Comparison of ENCODE assay signal across 11 mouse cellular contexts in genomic region chr5:139326111-139326696, GRCm38 (mm10). TPM values are rescaled to one million over a fixed set of nuclear protein-coding genes. Genes with fewer than 3 reads are reported as not detected.
DNase-seq lines count a peak whose midpoint lies in the region; ATAC-seq and TF ChIP-seq lines count a peak whose summit lies in the region.
"Had no signal": no experiment of that assay in that cellular context is flagged by ENCODE, and none has a peak within 500 bp of the region (broad histone marks: within the 10 kb centered on the region; RNA-seq: fewer than 3 reads in every experiment).

No protein-coding gene starts in this region.

- DNase-seq in forebrain, embryonic 14.5 days (ENCODE audit: low spot score) = no peak
- peak; percentile 66 for DNase-seq in midbrain, embryonic 11.5 days (ENCODE audit: low spot score, missing footprints)
- DNase-seq in midbrain, embryonic 14.5 days = no peak
- peak; percentile 68 for DNase-seq in cerebellum, adult 9-10 months
- no peak for DNase-seq in midbrain, postnatal 0 days (ENCODE audit: low spot score)
- DNase-seq in urinary bladder, postnatal 36 days (ENCODE audit: low spot score in 2 of 2) = no peak
- no peak for DNase-seq in gastrocnemius, postnatal 14 days

- peaks cover 41% of the 10 kb centered on the region for H3K27me3 ChIP-seq in forebrain, embryonic 15.5 days
- H3K27me3 ChIP-seq in forebrain, embryonic 14.5 days (replicated peaks; ENCODE audit: control insufficient read depth, insufficient read depth, low read length) = peaks cover 24% of the 10 kb centered on the region
- peaks cover 32% of the 10 kb centered on the region for H3K27me3 ChIP-seq in midbrain, embryonic 11.5 days (ENCODE audit: control insufficient read depth, insufficient read depth, low read length)
- H3K27me3 ChIP-seq in midbrain, embryonic 14.5 days (ENCODE audit: control insufficient read depth, insufficient read depth, low read length) = peaks cover 30% of the 10 kb centered on the region
- H3K27me3 ChIP-seq in midbrain, postnatal 0 days (ENCODE audit: insufficient read depth, low read length) = no peaks in the 10 kb centered on the region

- H3K36me3 ChIP-seq in forebrain, embryonic 15.5 days = no peaks in the 10 kb centered on the region
- H3K36me3 ChIP-seq in forebrain, embryonic 14.5 days (ENCODE audit: control insufficient read depth, insufficient read depth, low read length) = no peaks in the 10 kb centered on the region
- no peaks in the 10 kb centered on the region for H3K36me3 ChIP-seq in midbrain, embryonic 11.5 days (ENCODE audit: control insufficient read depth, insufficient read depth, low read length)
- H3K36me3 ChIP-seq in midbrain, embryonic 14.5 days (ENCODE audit: control insufficient read depth, insufficient read depth, low read length) = no peaks in the 10 kb centered on the region
- H3K36me3 ChIP-seq in midbrain, postnatal 0 days (ENCODE audit: insufficient read depth, low read length) = no peaks in the 10 kb centered on the region; the same call in 1 of the 2 replicates

- no peaks in the 10 kb centered on the region for H3K9me3 ChIP-seq in forebrain, embryonic 15.5 days
- no peaks in the 10 kb centered on the region for H3K9me3 ChIP-seq in forebrain, embryonic 14.5 days (replicated peaks; ENCODE audit: control insufficient read depth, low read length)
- no peaks in the 10 kb centered on the region for H3K9me3 ChIP-seq in midbrain, embryonic 11.5 days (ENCODE audit: control insufficient read depth, low read length)
- H3K9me3 ChIP-seq in midbrain, embryonic 14.5 days (ENCODE audit: control insufficient read depth, low read length) = no peaks in the 10 kb centered on the region
- no peaks in the 10 kb centered on the region for H3K9me3 ChIP-seq in midbrain, postnatal 0 days (ENCODE audit: low read length)

- H3K27ac ChIP-seq in forebrain, embryonic 15.5 days (replicated peaks) = no peak overlapping the region
- no peak overlapping the region for H3K27ac ChIP-seq in forebrain, embryonic 14.5 days (ENCODE audit: low read depth, low read length)
- H3K27ac ChIP-seq in midbrain, embryonic 11.5 days (ENCODE audit: low read depth, low read length) = no peak overlapping the region
- H3K27ac ChIP-seq in midbrain, embryonic 14.5 days (replicated peaks; ENCODE audit: low read depth, low read length) = no peak overlapping the region
- peak overlapping the region; percentile 85; the same call in 1 of the 2 replicates for H3K27ac ChIP-seq in midbrain, postnatal 0 days (ENCODE audit: low read depth, low read length)

- TF ChIP-seq CTCF in midbrain, postnatal 0 days (IDR thresholded peaks at IDR 0.05) = peak; percentile 51

- peaks cover 24% of the 10 kb centered on the region for H3K4me1 ChIP-seq in forebrain, embryonic 15.5 days
- H3K4me1 ChIP-seq in forebrain, embryonic 14.5 days (ENCODE audit: control insufficient read depth, insufficient read depth, low read length) = no peaks in the 10 kb centered on the region
- 0 out of 2 replicates have a peak, but pooled peaks cover 2% of the 10 kb centered on the region for H3K4me1 ChIP-seq in midbrain, embryonic 11.5 days (ENCODE audit: control insufficient read depth, insufficient read depth, low read length)
- H3K4me1 ChIP-seq in midbrain, embryonic 14.5 days (ENCODE audit: control insufficient read depth, insufficient read depth, low read length) = peaks cover 4% of the 10 kb centered on the region; the same call in 1 of the 2 replicates
- peaks cover 5% of the 10 kb centered on the region for H3K4me1 ChIP-seq in midbrain, postnatal 0 days (ENCODE audit: insufficient read depth, low read length)

- H3K9ac ChIP-seq in forebrain, embryonic 15.5 days (replicated peaks) = no peak overlapping the region
- no peak overlapping the region for H3K9ac ChIP-seq in forebrain, embryonic 14.5 days (ENCODE audit: low read length)
- H3K9ac ChIP-seq in midbrain, embryonic 11.5 days (ENCODE audit: low read length) = no peak overlapping the region
- no peak overlapping the region for H3K9ac ChIP-seq in midbrain, embryonic 14.5 days (replicated peaks; ENCODE audit: low read length)
- H3K9ac ChIP-seq in midbrain, postnatal 0 days (replicated peaks; ENCODE audit: low read length, poor library complexity, severe bottlenecking) = no peak overlapping the region

- 58% methylated on average over 13 of the region's 13 CpGs for WGBS in forebrain, embryonic 15.5 days
- WGBS in forebrain, embryonic 14.5 days = 60% methylated on average over 13 of the region's 13 CpGs
- whole genome bisulfite sequencing in midbrain, embryonic 11.5 days = 66% methylated on average over 13 of the region's 13 CpGs
- WGBS in midbrain, embryonic 14.5 days = 65% methylated on average over 13 of the region's 13 CpGs
- WGBS in midbrain, postnatal 0 days = 64% methylated on average over 13 of the region's 13 CpGs

- ATAC-seq in forebrain, embryonic 15.5 days (replicated peaks) = no peak
- no peak for ATAC-seq in forebrain, embryonic 14.5 days
- ATAC-seq in midbrain, embryonic 11.5 days (ENCODE audit: low FRiP score) = no peak
- ATAC-seq in midbrain, embryonic 14.5 days (ENCODE audit: low FRiP score, low TSS enrichment) = no peak
- ATAC-seq in midbrain, postnatal 0 days (ENCODE audit: low FRiP score) = no peak

- intact Hi-C loops in gastrocnemius, postnatal 14 days (cut with DNase I; ENCODE audit: low total_unique reads) = no loop called here

- H3K4me3 ChIP-seq in forebrain, embryonic 15.5 days = peak overlapping the region; percentile 75; the same call in 1 of the 2 replicates
- no peak overlapping the region for H3K4me3 ChIP-seq in forebrain, embryonic 14.5 days (ENCODE audit: low read depth, low read length)
- no peak overlapping the region for H3K4me3 ChIP-seq in midbrain, embryonic 11.5 days (ENCODE audit: low read depth, low read length)
- no peak overlapping the region for H3K4me3 ChIP-seq in midbrain, embryonic 14.5 days (replicated peaks; ENCODE audit: low read depth, low read length)
- peak overlapping the region; percentile 91 for H3K4me3 ChIP-seq in midbrain, postnatal 0 days (ENCODE audit: low read depth, low read length)

- H3K4me2 ChIP-seq in forebrain, embryonic 15.5 days (replicated peaks) = no peak overlapping the region
- H3K4me2 ChIP-seq in forebrain, embryonic 14.5 days (ENCODE audit: low read length) = no peak overlapping the region
- no peak overlapping the region for H3K4me2 ChIP-seq in midbrain, embryonic 11.5 days
- no peak overlapping the region for H3K4me2 ChIP-seq in midbrain, embryonic 14.5 days (ENCODE audit: low read length)
- peak overlapping the region; percentile 80 for H3K4me2 ChIP-seq in midbrain, postnatal 0 days (ENCODE audit: low read depth, low read length, poor library complexity, severe bottlenecking)

RNA-seq across cellular contexts. Expression of gene Adap1, which starts 0.8 kb away (rescaled TPM):
- 37.0 and 38.7 TPM in 2 replicates for polyA plus RNA-seq in forebrain, embryonic 15.5 days (2015; fragmentation: Nextera tagmentation; extraction: Ambion mirVana)
- 12.8 and 21.6 TPM in 2 replicates for polyA plus RNA-seq in forebrain, embryonic 14.5 days (2014; fragmentation: Nextera tagmentation; extraction: Ambion mirVana)
- 2.4 TPM in 2 replicates for polyA plus RNA-seq in midbrain, embryonic 11.5 days (2014; fragmentation: Nextera tagmentation; extraction: Ambion mirVana)
- 38.6 and 64.0 TPM in 2 replicates for polyA plus RNA-seq in midbrain, embryonic 14.5 days (2014; fragmentation: Nextera tagmentation; extraction: Ambion mirVana)
- 234 and 253 TPM in 2 replicates for total RNA-seq in midbrain, postnatal 0 days (2014; rRNA removed)
- polyA plus RNA-seq in midbrain, postnatal 0 days (2015; fragmentation: Nextera tagmentation; extraction: Ambion mirVana) = 141 and 152 TPM in 2 replicates
- total RNA-seq in gastrocnemius, postnatal 14 days (2021) = 1 to 10 TPM in 1 of 2 experiments, under 1 TPM in 1; 0.78 to 2.0 TPM

RNA-seq across cellular contexts. Expression of gene Cox19, which starts 25.0 kb away (rescaled TPM):
- 104 and 113 TPM in 2 replicates for polyA plus RNA-seq in forebrain, embryonic 15.5 days (2015; fragmentation: Nextera tagmentation; extraction: Ambion mirVana)
- 127 and 155 TPM in 2 replicates for polyA plus RNA-seq in forebrain, embryonic 14.5 days (2014; fragmentation: Nextera tagmentation; extraction: Ambion mirVana)
- polyA plus RNA-seq in midbrain, embryonic 11.5 days (2014; fragmentation: Nextera tagmentation; extraction: Ambion mirVana) = 124 and 133 TPM in 2 replicates
- polyA plus RNA-seq in midbrain, embryonic 14.5 days (2014; fragmentation: Nextera tagmentation; extraction: Ambion mirVana) = 129 and 130 TPM in 2 replicates
- total RNA-seq in midbrain, postnatal 0 days (2014; rRNA removed) = 95.5 and 98.5 TPM in 2 replicates
- polyA plus RNA-seq in midbrain, postnatal 0 days (2015; fragmentation: Nextera tagmentation; extraction: Ambion mirVana) = 79.4 and 90.0 TPM in 2 replicates
- total RNA-seq in gastrocnemius, postnatal 14 days (2021) = 10 to 100 TPM; 58.6 to 79.3 TPM

RNA-seq across cellular contexts. Expression of gene Cyp2w1, which starts 26.2 kb away (rescaled TPM):
- polyA plus RNA-seq in forebrain, embryonic 15.5 days (2015; fragmentation: Nextera tagmentation; extraction: Ambion mirVana) = not detected in 2 replicates
- not detected in 2 replicates for polyA plus RNA-seq in forebrain, embryonic 14.5 days (2014; fragmentation: Nextera tagmentation; extraction: Ambion mirVana)
- not detected in 2 replicates for polyA plus RNA-seq in midbrain, embryonic 11.5 days (2014; fragmentation: Nextera tagmentation; extraction: Ambion mirVana)
- not detected in 2 replicates for polyA plus RNA-seq in midbrain, embryonic 14.5 days (2014; fragmentation: Nextera tagmentation; extraction: Ambion mirVana)
- total RNA-seq in midbrain, postnatal 0 days (2014; rRNA removed) = not detected in 2 replicates
- not detected in 2 replicates for polyA plus RNA-seq in midbrain, postnatal 0 days (2015; fragmentation: Nextera tagmentation; extraction: Ambion mirVana)
- not detected for total RNA-seq in gastrocnemius, postnatal 14 days (2021)
- total RNA-seq: layer of hippocampus, postnatal 10 days had no signal
- polyA plus RNA-seq: activated CD4-positive, CD25-positive, alpha-beta regulatory T cell, adult 4 months; forebrain, embryonic 16.5 days had no signal

RNA-seq across cellular contexts. Expression of gene Gpr146, which starts 51.3 kb away (rescaled TPM):
- 1.3 and 1.5 TPM in 2 replicates for polyA plus RNA-seq in forebrain, embryonic 15.5 days (2015; fragmentation: Nextera tagmentation; extraction: Ambion mirVana)
- 0.85 and 0.93 TPM in 2 replicates for polyA plus RNA-seq in forebrain, embryonic 14.5 days (2014; fragmentation: Nextera tagmentation; extraction: Ambion mirVana)
- polyA plus RNA-seq in midbrain, embryonic 11.5 days (2014; fragmentation: Nextera tagmentation; extraction: Ambion mirVana) = 1.5 and 2.7 TPM in 2 replicates
- 1.2 and 1.8 TPM in 2 replicates for polyA plus RNA-seq in midbrain, embryonic 14.5 days (2014; fragmentation: Nextera tagmentation; extraction: Ambion mirVana)
- total RNA-seq in midbrain, postnatal 0 days (2014; rRNA removed) = 4.1 and 5.6 TPM in 2 replicates
- 3.0 and 3.9 TPM in 2 replicates for polyA plus RNA-seq in midbrain, postnatal 0 days (2015; fragmentation: Nextera tagmentation; extraction: Ambion mirVana)
- total RNA-seq in gastrocnemius, postnatal 14 days (2021) = 10 to 100 TPM; 17.2 to 26.0 TPM

Comparison
In these comparisons a context has a peak if more than half of its experiments do, and no peak if none do; other contexts are left out.
1. H3K4me3 ChIP-seq: peak in forebrain, embryonic 15.5 days (single experiment) and midbrain, postnatal 0 days (single experiment); none in forebrain, embryonic 14.5 days (single experiment), midbrain, embryonic 11.5 days (single experiment) and midbrain, embryonic 14.5 days (single experiment).
2. DNase-seq: peak in midbrain, embryonic 11.5 days (single experiment) and cerebellum, adult 9-10 months (single experiment); none in forebrain, embryonic 14.5 days (single experiment), midbrain, embryonic 14.5 days (single experiment), midbrain, postnatal 0 days (single experiment), urinary bladder, postnatal 36 days (0 of 2) and gastrocnemius, postnatal 14 days (single experiment).